31 mouse cellular contexts compared by ENCODE assay signal in the genomic region with DNA sequence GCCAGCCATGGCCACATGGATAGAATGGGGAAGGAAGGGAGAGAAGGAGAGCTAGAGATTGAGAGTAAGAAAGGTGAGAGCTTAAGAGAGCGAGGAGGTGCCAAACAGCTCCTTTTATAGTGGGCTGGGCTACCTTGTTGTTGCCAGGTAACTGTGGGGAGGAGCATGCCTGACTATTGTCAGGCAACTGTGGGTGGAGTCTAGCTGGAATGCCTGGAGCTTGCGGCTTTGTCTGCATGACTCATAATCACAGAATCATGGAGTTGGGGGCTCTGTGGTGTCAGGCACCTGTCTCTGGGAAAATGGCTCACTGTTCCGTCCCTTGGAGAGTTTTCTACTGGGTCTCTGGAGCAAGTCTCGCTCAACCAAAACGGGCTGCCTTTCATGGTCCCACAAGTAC. TPM values are rescaled to one million over a fixed set of nuclear protein-coding genes. Genes with fewer than 3 reads are reported as not detected.
A peak's percentile ranks its signal among the peaks of the same experiment; 100 is the strongest.
DNase-seq lines count a peak whose midpoint lies in the region; ATAC-seq and TF ChIP-seq lines count a peak whose summit lies in the region.
"Had no signal": no experiment of that assay in that cellular context is flagged by ENCODE, and none has a peak within 500 bp of the region (broad histone marks: within the 10 kb centered on the region; RNA-seq: fewer than 3 reads in every experiment).

No protein-coding gene starts in this region.

- no peak overlapping the region for H3K9ac ChIP-seq in forebrain, embryonic 14.5 days (ENCODE audit: low read length)
- no peak overlapping the region for H3K9ac ChIP-seq in forebrain, embryonic 11.5 days (ENCODE audit: low read length)
- H3K9ac ChIP-seq: embryonic facial prominence, embryonic 12.5 days; embryonic facial prominence, embryonic 15.5 days; forebrain, embryonic 13.5 days; heart, embryonic 12.5 days; heart, embryonic 15.5 days; hindbrain, embryonic 13.5 days; intestine, embryonic 15.5 days had no signal

- peak; percentile 1 for DNase-seq in forebrain, embryonic 14.5 days (ENCODE audit: low spot score)
- no peak for DNase-seq in forebrain, embryonic 11.5 days (ENCODE audit: low spot score)
- no peak for DNase-seq in testis, postnatal 10 days (ENCODE audit: low spot score)
- peak; percentile 85 for DNase-seq in R1 (ENCODE audit: low read depth, low spot score)
- DNase-seq in right cerebral cortex, postnatal 25 days, result no peak
- no peak for DNase-seq in gastrocnemius, postnatal 4 days (ENCODE audit: low spot score in 2 of 2)
- DNase-seq: adrenal gland, adult 2 months; adrenal gland, postnatal 14 days; cerebellum, adult 11 months; cerebellum, adult 2 months; cerebellum, adult 9-11 months; cerebellum, postnatal 25 days; gastrocnemius, adult 2 months; gastrocnemius, postnatal 14 days; heart, adult 18-20 months; heart, postnatal 10 days; heart, postnatal 36 days; kidney, adult 11 months had no signal

- peak; percentile 53; the same call in 1 of the 2 replicates for TF ChIP-seq POLR2A in testis, adult 2 months (IDR thresholded peaks at IDR 0.05; ENCODE audit: control insufficient read depth, low read depth, low read length)

- TF ChIP-seq CTCF in testis, adult 2 months (IDR thresholded peaks at IDR 0.05; ENCODE audit: control insufficient read depth, insufficient read depth, insufficient replicate concordance, low read depth, low read length), result no peak

- no peak overlapping the region for H3K4me2 ChIP-seq in forebrain, embryonic 14.5 days (ENCODE audit: low read length)
- H3K4me2 ChIP-seq in forebrain, embryonic 11.5 days (ENCODE audit: low read depth, low read length, severe bottlenecking), result no peak overlapping the region
- H3K4me2 ChIP-seq: embryonic facial prominence, embryonic 12.5 days; embryonic facial prominence, embryonic 15.5 days; forebrain, embryonic 13.5 days; heart, embryonic 12.5 days; heart, embryonic 15.5 days; hindbrain, embryonic 13.5 days; intestine, embryonic 15.5 days had no signal

- H3K27ac ChIP-seq in forebrain, embryonic 14.5 days (ENCODE audit: low read depth, low read length), result no peak overlapping the region
- no peak overlapping the region for H3K27ac ChIP-seq in forebrain, embryonic 11.5 days (ENCODE audit: low read depth, low read length)
- peak overlapping the region; percentile 43 for H3K27ac ChIP-seq in testis, adult 2 months (ENCODE audit: control insufficient read depth, insufficient read depth, low read depth, low read length)
- H3K27ac ChIP-seq: embryonic facial prominence, embryonic 12.5 days; embryonic facial prominence, embryonic 15.5 days; forebrain, embryonic 13.5 days; gastrocnemius, adult 2 months; heart, embryonic 15.5 days; hindbrain, embryonic 10.5 days; hindbrain, embryonic 13.5 days; intestine, embryonic 15.5 days had no signal

- no peaks in the 10 kb centered on the region for H3K9me3 ChIP-seq in forebrain, embryonic 14.5 days (replicated peaks; ENCODE audit: control insufficient read depth, low read length)
- no peaks in the 10 kb centered on the region for H3K9me3 ChIP-seq in forebrain, embryonic 11.5 days (ENCODE audit: control insufficient read depth, low read length)
- H3K9me3 ChIP-seq: embryonic facial prominence, embryonic 12.5 days; embryonic facial prominence, embryonic 15.5 days; forebrain, embryonic 13.5 days; heart, embryonic 12.5 days; heart, embryonic 15.5 days; hindbrain, embryonic 10.5 days; hindbrain, embryonic 13.5 days; intestine, embryonic 15.5 days had no signal

- no peak for ATAC-seq in forebrain, embryonic 14.5 days
- no peak for ATAC-seq in forebrain, embryonic 11.5 days (replicated peaks; ENCODE audit: low FRiP score)
- no peak for ATAC-seq in erythroid progenitor cell, adult 5-6 weeks (replicated peaks; ENCODE audit: low FRiP score, poor library complexity, severe bottlenecking)
- ATAC-seq: forebrain, embryonic 13.5 days; hindbrain, embryonic 16.5 days; intestine, embryonic 15.5 days; Patski had no signal

- no peaks in the 10 kb centered on the region for H3K27me3 ChIP-seq in forebrain, embryonic 14.5 days (replicated peaks; ENCODE audit: control insufficient read depth, insufficient read depth, low read length)
- H3K27me3 ChIP-seq in forebrain, embryonic 11.5 days (ENCODE audit: control insufficient read depth, insufficient read depth, low read length), result no peaks in the 10 kb centered on the region
- H3K27me3 ChIP-seq in testis, adult 2 months (ENCODE audit: control insufficient read depth, insufficient read depth, low read length), result no peaks in the 10 kb centered on the region
- H3K27me3 ChIP-seq: embryonic facial prominence, embryonic 12.5 days; embryonic facial prominence, embryonic 15.5 days; forebrain, embryonic 13.5 days; heart, embryonic 12.5 days; heart, embryonic 15.5 days; hindbrain, embryonic 13.5 days; intestine, embryonic 15.5 days had no signal

- H3K4me1 ChIP-seq in forebrain, embryonic 14.5 days (ENCODE audit: control insufficient read depth, insufficient read depth, low read length), result no peaks in the 10 kb centered on the region
- H3K4me1 ChIP-seq in forebrain, embryonic 11.5 days (replicated peaks; ENCODE audit: control insufficient read depth, insufficient read depth, low read length), result no peaks in the 10 kb centered on the region
- H3K4me1 ChIP-seq in testis, adult 2 months (ENCODE audit: control insufficient read depth, insufficient read depth, low read length), result no peaks in the 10 kb centered on the region; the same call in 1 of the 2 replicates
- H3K4me1 ChIP-seq: embryonic facial prominence, embryonic 12.5 days; embryonic facial prominence, embryonic 15.5 days; forebrain, embryonic 13.5 days; heart, embryonic 12.5 days; heart, embryonic 15.5 days; hindbrain, embryonic 10.5 days; hindbrain, embryonic 13.5 days; intestine, embryonic 15.5 days had no signal

- WGBS in forebrain, embryonic 14.5 days, result 57% methylated on average over 5 of the region's 5 CpGs
- WGBS in forebrain, embryonic 11.5 days, result 72% methylated on average over 5 of the region's 5 CpGs

- H3K36me3 ChIP-seq in forebrain, embryonic 14.5 days (ENCODE audit: control insufficient read depth, insufficient read depth, low read length), result no peaks in the 10 kb centered on the region
- no peaks in the 10 kb centered on the region for H3K36me3 ChIP-seq in forebrain, embryonic 11.5 days (ENCODE audit: control insufficient read depth, insufficient read depth, low read length)
- no peaks in the 10 kb centered on the region for H3K36me3 ChIP-seq in testis, adult 2 months (ENCODE audit: control insufficient read depth, insufficient read depth, low read length)
- H3K36me3 ChIP-seq: embryonic facial prominence, embryonic 12.5 days; embryonic facial prominence, embryonic 15.5 days; heart, embryonic 12.5 days; heart, embryonic 15.5 days; hindbrain, embryonic 10.5 days; hindbrain, embryonic 13.5 days; intestine, embryonic 15.5 days had no signal

- H3K4me3 ChIP-seq in forebrain, embryonic 14.5 days (ENCODE audit: low read depth, low read length), result no peak overlapping the region
- no peak overlapping the region for H3K4me3 ChIP-seq in forebrain, embryonic 11.5 days (ENCODE audit: low read depth, low read length)
- peak overlapping the region; percentile 86 for H3K4me3 ChIP-seq in testis, adult 2 months (ENCODE audit: control insufficient read depth, low read depth, low read length)
- H3K4me3 ChIP-seq: embryonic facial prominence, embryonic 12.5 days; embryonic facial prominence, embryonic 15.5 days; forebrain, embryonic 13.5 days; gastrocnemius, adult 2 months; heart, embryonic 12.5 days; heart, embryonic 15.5 days; hindbrain, embryonic 10.5 days; hindbrain, embryonic 13.5 days; intestine, embryonic 15.5 days had no signal

RNA-seq across cellular contexts. Expression of gene Zpbp, which starts 29.8 kb away (rescaled TPM):
- 0.55 and 0.56 TPM in 2 replicates for polyA plus RNA-seq in forebrain, embryonic 14.5 days (2014; fragmentation: Nextera tagmentation; extraction: Ambion mirVana)
- 0.73 and 0.79 TPM in 2 replicates for polyA plus RNA-seq in forebrain, embryonic 11.5 days (2014; fragmentation: Nextera tagmentation; extraction: Ambion mirVana)
- polyA plus RNA-seq in testis, adult 2 months (2012; rRNA removed), result 58.0 and 68.7 TPM in 2 replicates
- under 1 TPM; 0.29 to 0.47 TPM for total RNA-seq in gastrocnemius, postnatal 4 days (2021)
- not detected in 2 replicates for total RNA-seq in erythroid progenitor cell, adult 5-6 weeks (2015; ENCODE audit: low replicate concordance)
- total RNA-seq in erythroid progenitor cell, adult 5-6 weeks (2017; ENCODE audit: low replicate concordance), result 0.13 TPM in 1 of 2 replicates, not detected in the other

RNA-seq across cellular contexts. Expression of gene Spata48, which starts 30.1 kb away (rescaled TPM):
- polyA plus RNA-seq in forebrain, embryonic 14.5 days (2014; fragmentation: Nextera tagmentation; extraction: Ambion mirVana), result 1.2 TPM in 1 of 2 replicates, not detected in the other
- polyA plus RNA-seq in forebrain, embryonic 11.5 days (2014; fragmentation: Nextera tagmentation; extraction: Ambion mirVana), result 3.0 and 3.4 TPM in 2 replicates
- 23.4 and 27.4 TPM in 2 replicates for polyA plus RNA-seq in testis, adult 2 months (2012; rRNA removed)
- total RNA-seq in gastrocnemius, postnatal 4 days (2021), result 1 to 10 TPM in 1 of 2 experiments, under 1 TPM in 1; 0.83 to 1.4 TPM
- 1.8 TPM in 1 of 2 replicates, not detected in the other for total RNA-seq in erythroid progenitor cell, adult 5-6 weeks (2015; ENCODE audit: low replicate concordance)
- total RNA-seq in erythroid progenitor cell, adult 5-6 weeks (2017; ENCODE audit: low replicate concordance), result not detected in 2 replicates
- polyA plus RNA-seq: gonadal fat pad, adult 2 months; Patski had no signal

Comparison
In these comparisons a context has a peak if more than half of its experiments do, and no peak if none do; other contexts are left out.
1. DNase-seq: peak in forebrain, embryonic 14.5 days (single experiment) and R1 (single experiment); none in forebrain, embryonic 11.5 days (single experiment), testis, postnatal 10 days (single experiment), right cerebral cortex, postnatal 25 days (single experiment) and gastrocnemius, postnatal 4 days (0 of 2).
2. RNA of gene Zpbp, which starts 29.8 kb away (polyA plus RNA-seq): 58.0 to 68.7 TPM in testis, adult 2 months; 0.73 to 0.79 TPM in forebrain, embryonic 11.5 days and 0.55 to 0.56 TPM in forebrain, embryonic 14.5 days; every median in the first group is over 10 times any median in the second.